Mouse (Mus musculus): ENCODE measurements around the gene Clcnka. TPM values are rescaled to one million over a fixed set of nuclear protein-coding genes. Genes with fewer than 3 reads are reported as not detected.
A peak's percentile ranks its signal among the peaks of the same experiment; 100 is the strongest.

Clcnka gene
- polyA plus RNA-seq, 1 experiment, result not detected

- Histone ChIP-seq H3K27ac (ENCODE audit: insufficient read depth, low read depth, low read length) (no peak overlapping the region), H3K4me1 (ENCODE audit: control insufficient read depth, insufficient read depth, low read length) (peaks cover 9% of the 10 kb centered on the region), H3K4me3 (ENCODE audit: insufficient read depth, low read depth, low read length) (no peak overlapping the region)
- WGBS, result 27% methylated on average over 22 of the region's 22 CpGs
- TF ChIP-seq CTCF (IDR thresholded peaks at IDR 0.05; ENCODE audit: insufficient read depth, low read depth, low read length) (no peak), POLR2A (IDR thresholded peaks at IDR 0.05; ENCODE audit: insufficient read depth, low read depth, low read length) (no peak)
Measured at GRCm38 (mm10) chr4:141411430-141411992, 13.0 kb upstream of the Clcnka start.

- TF ChIP-seq CTCF (IDR thresholded peaks at IDR 0.05; ENCODE audit: insufficient read depth, low read depth, low read length) (no peak), POLR2A (IDR thresholded peaks at IDR 0.05; ENCODE audit: insufficient read depth, low read depth, low read length) (no peak)
- Histone ChIP-seq H3K27ac (ENCODE audit: insufficient read depth, low read depth, low read length) (no peak overlapping the region), H3K4me1 (ENCODE audit: control insufficient read depth, insufficient read depth, low read length) (peaks cover 24% of the 10 kb centered on the region), H3K4me3 (ENCODE audit: insufficient read depth, low read depth, low read length) (no peak overlapping the region)
- WGBS, result 90% methylated on average over 3 of the region's 3 CpGs
Measured at GRCm38 (mm10) chr4:141408577-141408976, 10.1 kb upstream of the Clcnka start.

- H3K4me3 ChIP-seq (ENCODE audit: insufficient read depth, low read depth, low read length), result no peak overlapping the region
- 41% methylated on average over 14 of the region's 14 CpGs for WGBS
- H3K27ac ChIP-seq (ENCODE audit: insufficient read depth, low read depth, low read length), result peak overlapping the region; percentile 47; the same call in 1 of the 2 replicates
- TF ChIP-seq CTCF (IDR thresholded peaks at IDR 0.05; ENCODE audit: insufficient read depth, low read depth, low read length) (0 out of 2 replicates have a peak, but pooled peaks have one; percentile 25), POLR2A (IDR thresholded peaks at IDR 0.05; ENCODE audit: insufficient read depth, low read depth, low read length) (no peak)
- peaks cover 24% of the 10 kb centered on the region for H3K4me1 ChIP-seq (ENCODE audit: control insufficient read depth, insufficient read depth, low read length)
Measured at GRCm38 (mm10) chr4:141406516-141407299, 8.2 kb upstream of the Clcnka start.

- WGBS, result 74% methylated on average over 3 of the region's 3 CpGs
- TF ChIP-seq POLR2A (IDR thresholded peaks at IDR 0.05; ENCODE audit: insufficient read depth, low read depth, low read length), result no peak
- no peak for TF ChIP-seq CTCF (IDR thresholded peaks at IDR 0.05; ENCODE audit: insufficient read depth, low read depth, low read length)
- H3K4me1 ChIP-seq (ENCODE audit: control insufficient read depth, insufficient read depth, low read length), result peaks cover 24% of the 10 kb centered on the region
- H3K27ac ChIP-seq (ENCODE audit: insufficient read depth, low read depth, low read length), result no peak overlapping the region
- no peak overlapping the region for H3K4me3 ChIP-seq (ENCODE audit: insufficient read depth, low read depth, low read length)
Measured at GRCm38 (mm10) chr4:141405314-141405622, 6.7 kb upstream of the Clcnka start.

- TF ChIP-seq POLR2A (IDR thresholded peaks at IDR 0.05; ENCODE audit: insufficient read depth, low read depth, low read length) (no peak), CTCF (IDR thresholded peaks at IDR 0.05; ENCODE audit: insufficient read depth, low read depth, low read length) (peak; percentile 85)
- peaks cover 24% of the 10 kb centered on the region for H3K4me1 ChIP-seq (ENCODE audit: control insufficient read depth, insufficient read depth, low read length)
- peak overlapping the region; percentile 44 for H3K4me3 ChIP-seq (ENCODE audit: insufficient read depth, low read depth, low read length)
- 11% methylated on average over 15 of the region's 15 CpGs for WGBS
- peak overlapping the region; percentile 9; the same call in 1 of the 2 replicates for H3K27ac ChIP-seq (ENCODE audit: insufficient read depth, low read depth, low read length)
Measured at GRCm38 (mm10) chr4:141404518-141405313, 6.2 kb upstream of the Clcnka start.

- Histone ChIP-seq H3K4me1 (ENCODE audit: control insufficient read depth, insufficient read depth, low read length) (peaks cover 11% of the 10 kb centered on the region), H3K4me3 (ENCODE audit: insufficient read depth, low read depth, low read length) (no peak overlapping the region), H3K27ac (ENCODE audit: insufficient read depth, low read depth, low read length) (no peak overlapping the region)
- WGBS, result 91% methylated on average over 15 of the region's 15 CpGs
- no peak for TF ChIP-seq POLR2A (IDR thresholded peaks at IDR 0.05; ENCODE audit: insufficient read depth, low read depth, low read length)
Measured at GRCm38 (mm10) chr4:141400171-141400570, 1.6 kb upstream of the Clcnka start.

GRCm38 (mm10) chr4:141397861-141398260 is 663 bp downstream of the Clcnka start:
- Histone ChIP-seq H3K4me3 (ENCODE audit: insufficient read depth, low read depth, low read length) (no peak overlapping the region), H3K4me1 (ENCODE audit: control insufficient read depth, insufficient read depth, low read length) (peaks cover 5% of the 10 kb centered on the region; the same call in 1 of the 2 replicates), H3K27ac (ENCODE audit: insufficient read depth, low read depth, low read length) (no peak overlapping the region)
- TF ChIP-seq CTCF (IDR thresholded peaks at IDR 0.05; ENCODE audit: insufficient read depth, low read depth, low read length) (no peak), POLR2A (IDR thresholded peaks at IDR 0.05; ENCODE audit: insufficient read depth, low read depth, low read length) (no peak)
- 73% methylated on average over 12 of the region's 12 CpGs for WGBS

- Histone ChIP-seq H3K27ac (ENCODE audit: insufficient read depth, low read depth, low read length) (no peak overlapping the region), H3K4me3 (ENCODE audit: insufficient read depth, low read depth, low read length) (no peak overlapping the region), H3K4me1 (ENCODE audit: control insufficient read depth, insufficient read depth, low read length) (peaks cover 5% of the 10 kb centered on the region; the same call in 1 of the 2 replicates)
- TF ChIP-seq CTCF (IDR thresholded peaks at IDR 0.05; ENCODE audit: insufficient read depth, low read depth, low read length) (no peak), POLR2A (IDR thresholded peaks at IDR 0.05; ENCODE audit: insufficient read depth, low read depth, low read length) (no peak)
- 27% methylated on average over 16 of the region's 16 CpGs for WGBS
Measured at GRCm38 (mm10) chr4:141394751-141395150, 3.8 kb downstream of the Clcnka start.

GRCm38 (mm10) chr4:141391293-141391692 is 7.2 kb downstream of the Clcnka start:
- H3K27ac ChIP-seq (ENCODE audit: insufficient read depth, low read depth, low read length), result no peak overlapping the region
- TF ChIP-seq POLR2A (IDR thresholded peaks at IDR 0.05; ENCODE audit: insufficient read depth, low read depth, low read length) (no peak), CTCF (IDR thresholded peaks at IDR 0.05; ENCODE audit: insufficient read depth, low read depth, low read length) (no peak)
- H3K4me3 ChIP-seq (ENCODE audit: insufficient read depth, low read depth, low read length), result no peak overlapping the region
- WGBS, result 81% methylated on average over 12 of the region's 12 CpGs
- peaks cover 5% of the 10 kb centered on the region; the same call in 1 of the 2 replicates for H3K4me1 ChIP-seq (ENCODE audit: control insufficient read depth, insufficient read depth, low read length)

Data from olfactory bulb, adult 2 months (tissue).